Mouse (Mus musculus): Measurements from ENCODE around the gene Wnt4. TPM values are rescaled to one million over a fixed set of nuclear protein-coding genes. Genes with fewer than 3 reads are reported as not detected.

The Wnt4 gene
- 1.2 and 1.5 TPM in 2 replicates for polyA plus RNA-seq (2016; fragmentation: Nextera tagmentation; extraction: Ambion mirVana)

- WGBS = 1% methylated on average over 36 of the region's 45 CpGs
- Histone ChIP-seq H3K27ac (replicated peaks) (peak within 1 kb of the TSS; percentile 75), H3K4me1 (peaks cover 58% of the 10 kb centered on the region), H3K9me3 (no peaks in the 10 kb centered on the region), H3K27me3 (replicated peaks; ENCODE audit: low read depth, poor library complexity, severe bottlenecking) (peaks cover 89% of the 10 kb centered on the region), H3K36me3 (replicated peaks) (no peaks in the 10 kb centered on the region), H3K4me3 (peak within 1 kb of the TSS; percentile 66)
- DNase-seq (ENCODE audit: low spot score) = peak; percentile 76
Observed at GRCm38 (mm10) chr4:137277166-137277513, at the start of gene Wnt4. Gene Wnt4 (plus strand): TSS chr4:137277489.

DNA sequence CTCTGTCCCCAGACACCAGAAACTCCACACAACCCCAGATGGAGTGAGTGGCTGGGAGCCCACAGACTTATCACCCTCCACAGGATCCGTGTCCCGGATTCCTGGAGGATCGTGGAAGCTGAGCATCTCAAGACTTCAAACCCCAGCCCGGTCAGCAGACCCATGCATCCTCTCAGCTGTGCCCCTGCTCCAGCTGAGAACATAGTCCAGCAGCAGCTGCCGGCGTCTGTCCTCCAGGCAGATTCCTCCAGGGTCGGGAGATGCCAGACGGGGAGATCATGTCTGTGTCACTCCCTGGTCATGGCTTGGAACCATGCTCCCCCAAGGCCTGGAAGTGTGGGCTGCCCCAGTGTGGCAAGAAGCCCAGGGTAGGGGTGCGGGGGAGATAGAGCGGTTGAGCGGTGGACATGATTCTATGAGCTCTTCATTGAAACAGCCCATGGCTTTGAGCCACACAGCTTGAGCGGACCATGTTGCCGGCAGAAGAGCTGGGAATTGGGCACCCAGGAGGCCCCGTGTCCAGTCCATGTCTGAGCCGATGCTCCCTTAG, 48.6 kb upstream of the Wnt4 start:
- Histone ChIP-seq H3K4me1 (no peaks in the 10 kb centered on the region; the same call in 1 of the 2 replicates), H3K27ac (replicated peaks) (no peak overlapping the region), H3K9me3 (no peaks in the 10 kb centered on the region), H3K36me3 (replicated peaks) (no peaks in the 10 kb centered on the region), H3K27me3 (replicated peaks; ENCODE audit: low read depth, poor library complexity, severe bottlenecking) (no peaks in the 10 kb centered on the region; the same call in 1 of the 2 replicates), H3K4me3 (no peak overlapping the region)
- DNase-seq (ENCODE audit: low spot score) = no peak
- 86% methylated on average over 15 of the region's 15 CpGs for WGBS

DNA sequence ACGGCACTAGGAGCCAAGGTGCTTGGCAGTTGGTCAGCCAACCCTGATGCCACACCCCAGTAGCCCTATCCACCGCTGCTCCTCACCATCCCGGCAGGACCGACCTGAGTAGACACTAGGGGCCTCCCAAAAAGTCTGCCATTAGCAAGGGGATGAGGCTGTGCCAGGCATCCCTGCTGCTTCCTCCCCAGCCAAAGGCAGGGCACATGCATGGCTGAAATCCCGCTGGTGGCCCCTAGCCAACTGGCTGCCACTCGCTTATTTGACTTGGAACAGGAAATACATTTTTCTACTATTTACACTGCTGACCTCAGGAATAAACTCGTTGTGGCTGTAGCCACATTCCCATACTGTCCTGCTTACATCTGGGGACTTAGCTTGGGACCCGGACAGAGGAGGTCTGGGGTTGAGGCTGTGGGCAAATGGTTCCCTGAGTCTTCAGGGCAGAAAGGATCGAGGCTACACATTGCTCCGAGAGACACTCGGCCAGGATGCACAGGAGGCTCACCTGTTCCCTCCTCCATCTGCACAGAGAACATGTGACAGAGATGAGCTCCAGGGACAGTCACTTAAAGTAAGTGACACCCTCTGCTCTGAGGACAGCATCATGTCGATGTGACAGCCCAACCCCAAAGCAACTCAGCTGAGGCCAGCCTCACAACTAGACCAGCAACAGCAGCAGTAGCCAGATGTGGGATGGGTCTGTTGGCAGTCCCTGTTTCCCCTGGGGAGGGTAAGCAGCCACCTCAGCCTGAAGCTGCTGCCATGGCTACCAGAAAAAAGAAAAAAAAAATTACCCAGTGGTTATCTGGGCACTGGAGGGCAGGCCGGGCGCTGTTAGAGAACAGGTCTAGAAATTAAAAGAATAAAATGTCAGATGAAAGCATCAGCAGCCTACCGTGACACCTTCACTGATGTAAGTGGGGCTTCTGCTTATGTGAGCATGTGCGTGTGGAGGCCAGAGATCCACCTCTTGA, 45.5 kb upstream of the Wnt4 start:
- DNase-seq (ENCODE audit: low spot score) = no peak

DNA sequence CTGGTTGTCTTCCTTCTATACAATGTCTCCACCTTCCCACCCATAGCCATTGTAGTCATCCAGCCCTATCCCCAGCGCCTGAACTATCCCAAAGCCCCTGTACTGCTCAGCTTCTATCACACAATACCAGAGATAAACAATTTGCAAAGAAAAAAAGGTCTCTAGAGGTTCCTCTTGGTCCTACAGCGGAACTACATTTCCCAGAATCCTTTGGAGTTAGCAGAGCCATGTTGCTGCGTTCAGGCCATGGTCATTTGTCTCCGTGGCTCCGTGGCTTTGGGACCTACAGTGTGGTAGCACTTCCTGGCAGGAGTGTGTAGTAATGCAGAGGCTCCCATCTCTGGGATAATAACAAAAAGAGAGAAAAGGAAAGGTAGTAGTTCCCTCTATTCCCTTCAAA, 43.7 kb upstream of the Wnt4 start:
- no peaks in the 10 kb centered on the region for H3K9me3 ChIP-seq
- H3K27me3 ChIP-seq (replicated peaks; ENCODE audit: low read depth, poor library complexity, severe bottlenecking) = no peaks in the 10 kb centered on the region; the same call in 1 of the 2 replicates
- no peak overlapping the region for H3K4me3 ChIP-seq
- H3K27ac ChIP-seq (replicated peaks) = no peak overlapping the region
- no peaks in the 10 kb centered on the region; the same call in 1 of the 2 replicates for H3K4me1 ChIP-seq
- no peaks in the 10 kb centered on the region for H3K36me3 ChIP-seq (replicated peaks)
- 68% methylated on average over 5 of the region's 5 CpGs for WGBS
- DNase-seq (ENCODE audit: low spot score) = no peak

More for the DNA sequence above, 45.5 kb upstream of the Wnt4 start:
- Histone ChIP-seq H3K9me3 (no peaks in the 10 kb centered on the region), H3K4me1 (no peaks in the 10 kb centered on the region; the same call in 1 of the 2 replicates), H3K36me3 (replicated peaks) (no peaks in the 10 kb centered on the region), H3K4me3 (no peak overlapping the region), H3K27ac (replicated peaks) (no peak overlapping the region), H3K27me3 (replicated peaks; ENCODE audit: low read depth, poor library complexity, severe bottlenecking) (no peaks in the 10 kb centered on the region; the same call in 1 of the 2 replicates)
- WGBS = 81% methylated on average over 16 of the region's 16 CpGs

- no peak for DNase-seq (ENCODE audit: low spot score)
- no peaks in the 10 kb centered on the region for H3K36me3 ChIP-seq (replicated peaks)
- H3K4me1 ChIP-seq = no peaks in the 10 kb centered on the region; the same call in 1 of the 2 replicates
- H3K4me3 ChIP-seq = no peak overlapping the region
- no peaks in the 10 kb centered on the region for H3K9me3 ChIP-seq
- 84% methylated on average over 2 of the region's 2 CpGs for WGBS
- H3K27me3 ChIP-seq (replicated peaks; ENCODE audit: low read depth, poor library complexity, severe bottlenecking) = no peaks in the 10 kb centered on the region; the same call in 1 of the 2 replicates
- H3K27ac ChIP-seq (replicated peaks) = no peak overlapping the region
Observed at GRCm38 (mm10) chr4:137234444-137234843, 42.8 kb upstream of the Wnt4 start.

DNA sequence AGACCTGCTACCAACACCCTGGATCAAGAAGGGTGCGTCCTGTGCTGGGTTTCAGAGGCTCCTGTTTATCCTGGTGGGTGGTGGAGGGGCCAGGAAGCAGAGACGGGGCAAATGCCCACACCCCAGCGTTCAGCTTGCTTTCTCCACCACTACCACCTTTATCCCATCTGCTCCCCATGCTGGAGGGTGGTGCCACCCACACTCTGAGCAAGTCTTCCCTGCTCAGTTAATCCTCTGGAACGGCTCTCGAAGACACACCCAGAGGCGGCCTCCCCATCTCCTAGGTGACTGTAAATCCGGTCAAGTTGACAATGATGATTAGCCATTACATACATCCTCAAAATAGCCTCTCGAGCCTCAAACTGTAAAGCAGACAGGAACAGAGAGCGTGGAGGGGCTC, 41.9 kb upstream of the Wnt4 start:
- Histone ChIP-seq H3K4me3 (no peak overlapping the region), H3K27ac (replicated peaks) (no peak overlapping the region), H3K27me3 (replicated peaks; ENCODE audit: low read depth, poor library complexity, severe bottlenecking) (no peaks in the 10 kb centered on the region), H3K4me1 (no peaks in the 10 kb centered on the region), H3K36me3 (replicated peaks) (no peaks in the 10 kb centered on the region), H3K9me3 (peaks cover 6% of the 10 kb centered on the region; the same call in 1 of the 2 replicates)
- DNase-seq (ENCODE audit: low spot score) = no peak
- 73% methylated on average over 9 of the region's 9 CpGs for WGBS

DNA sequence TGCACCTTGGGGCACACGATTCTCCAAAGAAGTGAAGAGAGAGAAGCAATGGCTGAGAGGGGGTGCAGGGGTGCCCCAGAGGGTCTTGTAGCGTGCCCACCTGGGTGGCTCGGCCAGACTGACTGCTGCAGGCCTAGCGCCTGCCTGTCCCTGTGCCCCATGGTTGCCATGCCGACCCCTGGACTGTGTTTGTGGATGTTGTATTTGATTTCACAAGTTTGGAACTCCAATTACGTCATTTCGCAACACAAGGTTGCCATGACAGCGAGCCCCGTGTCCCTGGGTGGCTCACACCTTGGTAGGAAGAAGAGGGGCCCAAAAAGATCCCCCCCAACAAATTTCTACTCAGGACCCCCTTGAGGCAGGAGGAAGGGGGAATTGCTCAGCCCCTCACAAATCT, 32.4 kb upstream of the Wnt4 start:
- WGBS = 82% methylated on average over 9 of the region's 9 CpGs
- DNase-seq (ENCODE audit: low spot score) = peak; percentile 34

DNA sequence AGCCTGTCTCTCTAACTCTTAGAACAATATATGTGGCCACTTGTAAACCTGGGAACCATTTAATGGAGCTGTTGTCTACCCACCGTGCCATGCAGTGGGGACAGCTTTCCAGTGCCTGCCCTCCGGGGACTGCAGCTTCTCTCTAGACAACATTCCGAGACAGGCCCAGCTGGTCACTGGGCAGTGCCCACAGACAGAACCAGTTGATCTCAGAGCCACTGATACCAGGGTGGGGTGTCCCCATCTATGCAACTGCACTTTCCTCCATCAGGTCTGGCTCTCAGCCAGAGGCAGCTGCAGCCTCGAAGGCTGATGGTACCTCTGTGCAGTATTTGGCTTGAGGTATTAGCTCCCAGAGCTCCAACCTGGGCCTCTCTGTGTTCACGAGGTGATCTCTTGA, 27.0 kb upstream of the Wnt4 start:
- no peak overlapping the region for H3K4me3 ChIP-seq
- peaks cover 3% of the 10 kb centered on the region; the same call in 1 of the 2 replicates for H3K9me3 ChIP-seq
- H3K4me1 ChIP-seq = peaks cover 16% of the 10 kb centered on the region; the same call in 1 of the 2 replicates
- H3K27me3 ChIP-seq (replicated peaks; ENCODE audit: low read depth, poor library complexity, severe bottlenecking) = no peaks in the 10 kb centered on the region
- WGBS = 70% methylated on average over 5 of the region's 5 CpGs
- H3K36me3 ChIP-seq (replicated peaks) = no peaks in the 10 kb centered on the region
- H3K27ac ChIP-seq (replicated peaks) = no peak overlapping the region
- no peak for DNase-seq (ENCODE audit: low spot score)

More for the DNA sequence above, 32.4 kb upstream of the Wnt4 start:
- Histone ChIP-seq H3K36me3 (replicated peaks) (no peaks in the 10 kb centered on the region), H3K27ac (replicated peaks) (no peak overlapping the region), H3K9me3 (peaks cover 4% of the 10 kb centered on the region; the same call in 1 of the 2 replicates), H3K4me3 (no peak overlapping the region), H3K27me3 (replicated peaks; ENCODE audit: low read depth, poor library complexity, severe bottlenecking) (no peaks in the 10 kb centered on the region), H3K4me1 (peaks cover 8% of the 10 kb centered on the region; the same call in 1 of the 2 replicates)

GRCm38 (mm10) chr4:137250849-137251248, 26.4 kb upstream of the Wnt4 start:
- 65% methylated on average over 5 of the region's 5 CpGs for WGBS

GRCm38 (mm10) chr4:137253601-137254000, 23.7 kb upstream of the Wnt4 start:
- H3K27me3 ChIP-seq (replicated peaks; ENCODE audit: low read depth, poor library complexity, severe bottlenecking) = no peaks in the 10 kb centered on the region
- no peak overlapping the region for H3K4me3 ChIP-seq
- H3K9me3 ChIP-seq = peaks cover 3% of the 10 kb centered on the region; the same call in 1 of the 2 replicates
- H3K36me3 ChIP-seq (replicated peaks) = no peaks in the 10 kb centered on the region
- H3K27ac ChIP-seq (replicated peaks) = no peak overlapping the region
- 84% methylated on average over 11 of the region's 11 CpGs for WGBS
- no peak for DNase-seq (ENCODE audit: low spot score)
- H3K4me1 ChIP-seq = peaks cover 16% of the 10 kb centered on the region; the same call in 1 of the 2 replicates

More at GRCm38 (mm10) chr4:137250849-137251248, 26.4 kb upstream of the Wnt4 start:
- no peak overlapping the region for H3K4me3 ChIP-seq
- H3K36me3 ChIP-seq (replicated peaks) = no peaks in the 10 kb centered on the region
- no peaks in the 10 kb centered on the region for H3K27me3 ChIP-seq (replicated peaks; ENCODE audit: low read depth, poor library complexity, severe bottlenecking)
- H3K9me3 ChIP-seq = peaks cover 3% of the 10 kb centered on the region; the same call in 1 of the 2 replicates
- H3K4me1 ChIP-seq = peaks cover 16% of the 10 kb centered on the region; the same call in 1 of the 2 replicates
- no peak overlapping the region for H3K27ac ChIP-seq (replicated peaks)
- DNase-seq (ENCODE audit: low spot score) = no peak

- Histone ChIP-seq H3K4me3 (no peak overlapping the region), H3K27me3 (replicated peaks; ENCODE audit: low read depth, poor library complexity, severe bottlenecking) (no peaks in the 10 kb centered on the region), H3K36me3 (replicated peaks) (no peaks in the 10 kb centered on the region), H3K4me1 (peaks cover 16% of the 10 kb centered on the region; the same call in 1 of the 2 replicates), H3K9me3 (peaks cover 3% of the 10 kb centered on the region; the same call in 1 of the 2 replicates), H3K27ac (replicated peaks) (no peak overlapping the region)
- no peak for DNase-seq (ENCODE audit: low spot score)
- 88% methylated on average over 17 of the region's 17 CpGs for WGBS
Observed at GRCm38 (mm10) chr4:137254206-137254976, 22.9 kb upstream of the Wnt4 start.

GRCm38 (mm10) chr4:137255568-137255967, 21.7 kb upstream of the Wnt4 start:
- H3K36me3 ChIP-seq (replicated peaks) = no peaks in the 10 kb centered on the region
- H3K4me1 ChIP-seq = peaks cover 7% of the 10 kb centered on the region; the same call in 1 of the 2 replicates
- no peak overlapping the region for H3K4me3 ChIP-seq
- H3K27ac ChIP-seq (replicated peaks) = no peak overlapping the region
- no peaks in the 10 kb centered on the region for H3K27me3 ChIP-seq (replicated peaks; ENCODE audit: low read depth, poor library complexity, severe bottlenecking)
- DNase-seq (ENCODE audit: low spot score) = no peak
- WGBS = 76% methylated on average over 8 of the region's 8 CpGs
- H3K9me3 ChIP-seq = peaks cover 3% of the 10 kb centered on the region; the same call in 1 of the 2 replicates

All from embryonic facial prominence, embryonic 10.5 days (tissue).